In genomic region chr7:63671904-63672303, GRCm38 (mm10) we compare ENCODE assay signal across 8 mouse cellular contexts.
DNase-seq lines count a peak whose midpoint lies in the region; ATAC-seq lines count a peak whose summit lies in the region.
"Had no signal": no experiment of that assay in that cellular context is flagged by ENCODE, and none has a peak within 500 bp of the region (broad histone marks: within the 10 kb centered on the region; RNA-seq: fewer than 3 reads in every experiment).

No protein-coding gene starts in this region.

- 21% methylated on average over 3 of the region's 3 CpGs for WGBS in forebrain, embryonic 14.5 days
- WGBS in hindbrain, embryonic 14.5 days: 21% methylated on average over 3 of the region's 3 CpGs

- H3K36me3 ChIP-seq in forebrain, embryonic 14.5 days (ENCODE audit: control insufficient read depth, insufficient read depth, low read length): no peaks in the 10 kb centered on the region
- no peaks in the 10 kb centered on the region for H3K36me3 ChIP-seq in hindbrain, embryonic 14.5 days (replicated peaks; ENCODE audit: control insufficient read depth, insufficient read depth)

- H3K4me3 ChIP-seq in forebrain, embryonic 14.5 days (ENCODE audit: low read depth, low read length): no peak overlapping the region
- H3K4me3 ChIP-seq in hindbrain, embryonic 14.5 days (replicated peaks; ENCODE audit: low read length): no peak overlapping the region
- H3K4me3 ChIP-seq: megakaryocyte, embryonic 14.5 days had no signal

- no peaks in the 10 kb centered on the region for H3K27me3 ChIP-seq in forebrain, embryonic 14.5 days (replicated peaks; ENCODE audit: control insufficient read depth, insufficient read depth, low read length)
- no peaks in the 10 kb centered on the region for H3K27me3 ChIP-seq in hindbrain, embryonic 14.5 days (ENCODE audit: control insufficient read depth, insufficient read depth, low read length)
- H3K27me3 ChIP-seq: megakaryocyte, embryonic 14.5 days had no signal

- peak; percentile 87 for ATAC-seq in forebrain, embryonic 14.5 days
- peak; percentile 63 for ATAC-seq in hindbrain, embryonic 14.5 days (ENCODE audit: low FRiP score)

- DNase-seq in Muller cell, postnatal 12 days (ENCODE audit: inconsistent ontology term): peak; percentile 64
- DNase-seq in c-Kit-positive CD71-negative TER-119-negative erythroid progenitor cells, embryonic 14.5 days (ENCODE audit: low read depth): peak; percentile 14
- peak; percentile 95 for DNase-seq in forebrain, embryonic 14.5 days (ENCODE audit: low spot score)
- DNase-seq in hindbrain, embryonic 14.5 days (ENCODE audit: low spot score): peak; percentile 82
- DNase-seq in layer of hippocampus, postnatal 14 days (ENCODE audit: low spot score in 2 of 2): peak; percentile 78 to 93
- peak; percentile 60 for DNase-seq in lung, postnatal 36 days
- peak; percentile 84 for DNase-seq in right cerebral cortex, postnatal 25 days

- peaks cover 9% of the 10 kb centered on the region for H3K4me1 ChIP-seq in forebrain, embryonic 14.5 days (ENCODE audit: control insufficient read depth, insufficient read depth, low read length)
- H3K4me1 ChIP-seq in hindbrain, embryonic 14.5 days (replicated peaks; ENCODE audit: control insufficient read depth, insufficient read depth, low read length): peaks cover 17% of the 10 kb centered on the region
- H3K4me1 ChIP-seq: megakaryocyte, embryonic 14.5 days had no signal

- H3K27ac ChIP-seq in forebrain, embryonic 14.5 days (ENCODE audit: low read depth, low read length): no peak overlapping the region
- no peak overlapping the region for H3K27ac ChIP-seq in hindbrain, embryonic 14.5 days

- H3K4me2 ChIP-seq in forebrain, embryonic 14.5 days (ENCODE audit: low read length): no peak overlapping the region
- H3K4me2 ChIP-seq in hindbrain, embryonic 14.5 days (replicated peaks): no peak overlapping the region

- H3K9ac ChIP-seq in forebrain, embryonic 14.5 days (ENCODE audit: low read length): no peak overlapping the region
- no peak overlapping the region for H3K9ac ChIP-seq in hindbrain, embryonic 14.5 days

- no peaks in the 10 kb centered on the region for H3K9me3 ChIP-seq in forebrain, embryonic 14.5 days (replicated peaks; ENCODE audit: control insufficient read depth, low read length)
- no peaks in the 10 kb centered on the region for H3K9me3 ChIP-seq in hindbrain, embryonic 14.5 days (ENCODE audit: control insufficient read depth, low read length)
- H3K9me3 ChIP-seq: megakaryocyte, embryonic 14.5 days had no signal

Comparison
In these comparisons a context has a peak if more than half of its experiments do, and no peak if none do; other contexts are left out.
1. DNase-seq: peak in every context shown above with its lines; median percentile 95 in forebrain, embryonic 14.5 days; 86 in layer of hippocampus, postnatal 14 days; 84 in right cerebral cortex, postnatal 25 days; 82 in hindbrain, embryonic 14.5 days; 64 in Muller cell, postnatal 12 days; 60 in lung, postnatal 36 days; 14 in c-Kit-positive CD71-negative TER-119-negative erythroid progenitor cells, embryonic 14.5 days.